Mouse (Mus musculus) A20 (cell line): ENCODE data around the gene Haus7.

Experiments used
- DNase-seq: peaks from one replicate; pipeline ENCODE4 v3.0.0-alpha.2; 2011; ENCODE audit warnings: low read depth, low spot score

Gene Haus7

GRCm38 (mm10) chrX:73458877-73459392 is at the start of gene Haus7:
Gene Haus7 (minus strand): TSS chrX:73459044.
- DNase-seq: peak; percentile 93

- DNase-seq: no peak
Measured at GRCm38 (mm10) chrX:73506577-73506976, 47.7 kb upstream of the Haus7 start.

- DNase-seq: no peak
Measured at GRCm38 (mm10) chrX:73505130-73505735, 46.4 kb upstream of the Haus7 start.

GRCm38 (mm10) chrX:73496746-73497145 is 37.9 kb upstream of the Haus7 start:
- no peak for DNase-seq

GRCm38 (mm10) chrX:73493567-73493966 is 34.7 kb upstream of the Haus7 start:
- DNase-seq: peak; percentile 52

- no peak for DNase-seq
Measured at GRCm38 (mm10) chrX:73490804-73491203, 32.0 kb upstream of the Haus7 start.

- no peak for DNase-seq
Measured at GRCm38 (mm10) chrX:73490186-73490585, 31.3 kb upstream of the Haus7 start.

GRCm38 (mm10) chrX:73486920-73487319 is 28.1 kb upstream of the Haus7 start:
- no peak for DNase-seq

GRCm38 (mm10) chrX:73484870-73485269 is 26.0 kb upstream of the Haus7 start:
- DNase-seq: no peak

GRCm38 (mm10) chrX:73484076-73484475 is 25.2 kb upstream of the Haus7 start:
- no peak for DNase-seq

GRCm38 (mm10) chrX:73483484-73483810 is 24.6 kb upstream of the Haus7 start, which contains the start of gene Bgn:
Gene Bgn (plus strand): TSS chrX:73483602.
- DNase-seq: no peak

- no peak for DNase-seq
Measured at GRCm38 (mm10) chrX:73482643-73483483, 24.0 kb upstream of the Haus7 start.

GRCm38 (mm10) chrX:73480334-73480733 is 21.5 kb upstream of the Haus7 start:
- DNase-seq: no peak

GRCm38 (mm10) chrX:73479656-73480055 is 20.8 kb upstream of the Haus7 start:
- DNase-seq: no peak

- DNase-seq: no peak
Measured at GRCm38 (mm10) chrX:73477500-73477899, 18.7 kb upstream of the Haus7 start.

GRCm38 (mm10) chrX:73476621-73477020 is 17.8 kb upstream of the Haus7 start:
- DNase-seq: no peak

GRCm38 (mm10) chrX:73475658-73476256 is 16.9 kb upstream of the Haus7 start:
- no peak for DNase-seq

- no peak for DNase-seq
Measured at GRCm38 (mm10) chrX:73474340-73475165, 15.7 kb upstream of the Haus7 start.

- DNase-seq: no peak
Measured at GRCm38 (mm10) chrX:73471764-73472163, 12.9 kb upstream of the Haus7 start.

- no peak for DNase-seq
Measured at GRCm38 (mm10) chrX:73468752-73469151, 9.9 kb upstream of the Haus7 start.

GRCm38 (mm10) chrX:73468330-73468729 is 9.5 kb upstream of the Haus7 start:
- DNase-seq: no peak
